Mouse (Mus musculus): ENCODE results near the gene Sipa1l3. TPM values are rescaled to one million over a fixed set of nuclear protein-coding genes. Genes with fewer than 3 reads are reported as not detected.

The Sipa1l3 gene
- polyA plus RNA-seq, 1 experiment, result 6.5 TPM

GRCm38 (mm10) chr7:29385791-29386190 is 132.7 kb downstream of the Sipa1l3 start:
- Histone ChIP-seq H3K4me3 (ENCODE audit: insufficient read depth, low read depth, low read length) (no peak overlapping the region), H3K27ac (replicated peaks; ENCODE audit: low read depth, low read length) (no peak overlapping the region)

GRCm38 (mm10) chr7:29383255-29383654 is 135.2 kb downstream of the Sipa1l3 start:
- Histone ChIP-seq H3K4me1 (ENCODE audit: control insufficient read depth, insufficient read depth, insufficient read length, low read length) (no peaks in the 10 kb centered on the region), H3K27ac (replicated peaks; ENCODE audit: low read depth, low read length) (no peak overlapping the region), H3K4me3 (ENCODE audit: insufficient read depth, low read depth, low read length) (no peak overlapping the region)

More at GRCm38 (mm10) chr7:29385791-29386190, 132.7 kb downstream of the Sipa1l3 start:
- H3K4me1 ChIP-seq (ENCODE audit: control insufficient read depth, insufficient read depth, insufficient read length, low read length), result no peaks in the 10 kb centered on the region

GRCm38 (mm10) chr7:29381466-29382040 is 136.9 kb downstream of the Sipa1l3 start:
- Histone ChIP-seq H3K4me1 (ENCODE audit: control insufficient read depth, insufficient read depth, insufficient read length, low read length) (no peaks in the 10 kb centered on the region), H3K4me3 (ENCODE audit: insufficient read depth, low read depth, low read length) (no peak overlapping the region)

GRCm38 (mm10) chr7:29374054-29374453 is 144.4 kb downstream of the Sipa1l3 start:
- Histone ChIP-seq H3K4me1 (ENCODE audit: control insufficient read depth, insufficient read depth, insufficient read length, low read length) (no peaks in the 10 kb centered on the region), H3K27ac (replicated peaks; ENCODE audit: low read depth, low read length) (no peak overlapping the region), H3K4me3 (ENCODE audit: insufficient read depth, low read depth, low read length) (no peak overlapping the region)

More at GRCm38 (mm10) chr7:29381466-29382040, 136.9 kb downstream of the Sipa1l3 start:
- no peak overlapping the region for H3K27ac ChIP-seq (replicated peaks; ENCODE audit: low read depth, low read length)

- Histone ChIP-seq H3K27ac (replicated peaks; ENCODE audit: low read depth, low read length) (no peak overlapping the region), H3K4me3 (ENCODE audit: insufficient read depth, low read depth, low read length) (no peak overlapping the region), H3K4me1 (ENCODE audit: control insufficient read depth, insufficient read depth, insufficient read length, low read length) (no peaks in the 10 kb centered on the region)
Measured at GRCm38 (mm10) chr7:29372123-29372522, 146.3 kb downstream of the Sipa1l3 start.

GRCm38 (mm10) chr7:29370031-29370430 is 148.4 kb downstream of the Sipa1l3 start:
- Histone ChIP-seq H3K4me1 (ENCODE audit: control insufficient read depth, insufficient read depth, insufficient read length, low read length) (no peaks in the 10 kb centered on the region), H3K27ac (replicated peaks; ENCODE audit: low read depth, low read length) (no peak overlapping the region), H3K4me3 (ENCODE audit: insufficient read depth, low read depth, low read length) (no peak overlapping the region)

- Histone ChIP-seq H3K27ac (replicated peaks; ENCODE audit: low read depth, low read length) (no peak overlapping the region), H3K4me3 (ENCODE audit: insufficient read depth, low read depth, low read length) (no peak overlapping the region), H3K4me1 (ENCODE audit: control insufficient read depth, insufficient read depth, insufficient read length, low read length) (no peaks in the 10 kb centered on the region)
Measured at GRCm38 (mm10) chr7:29368004-29368320, 150.5 kb downstream of the Sipa1l3 start.

- Histone ChIP-seq H3K4me3 (ENCODE audit: insufficient read depth, low read depth, low read length) (no peak overlapping the region), H3K27ac (replicated peaks; ENCODE audit: low read depth, low read length) (no peak overlapping the region), H3K4me1 (ENCODE audit: control insufficient read depth, insufficient read depth, insufficient read length, low read length) (no peaks in the 10 kb centered on the region)
Measured at GRCm38 (mm10) chr7:29367166-29368003, 151.1 kb downstream of the Sipa1l3 start.

- no peaks in the 10 kb centered on the region for H3K4me1 ChIP-seq (ENCODE audit: control insufficient read depth, insufficient read depth, insufficient read length, low read length)
- H3K4me3 ChIP-seq (ENCODE audit: insufficient read depth, low read depth, low read length), result no peak overlapping the region
- no peak overlapping the region for H3K27ac ChIP-seq (replicated peaks; ENCODE audit: low read depth, low read length)
Measured at GRCm38 (mm10) chr7:29364052-29364451, 154.4 kb downstream of the Sipa1l3 start.

- no peak overlapping the region for H3K4me3 ChIP-seq (ENCODE audit: insufficient read depth, low read depth, low read length)
- H3K4me1 ChIP-seq (ENCODE audit: control insufficient read depth, insufficient read depth, insufficient read length, low read length), result no peaks in the 10 kb centered on the region
- H3K27ac ChIP-seq (replicated peaks; ENCODE audit: low read depth, low read length), result no peak overlapping the region
Measured at GRCm38 (mm10) chr7:29361497-29361896, 156.9 kb downstream of the Sipa1l3 start.

- no peak overlapping the region for H3K27ac ChIP-seq (replicated peaks; ENCODE audit: low read depth, low read length)
- H3K4me1 ChIP-seq (ENCODE audit: control insufficient read depth, insufficient read depth, insufficient read length, low read length), result no peaks in the 10 kb centered on the region
- H3K4me3 ChIP-seq (ENCODE audit: insufficient read depth, low read depth, low read length), result no peak overlapping the region
Measured at GRCm38 (mm10) chr7:29355406-29355805, 163.0 kb downstream of the Sipa1l3 start.

GRCm38 (mm10) chr7:29354161-29354560 is 164.3 kb downstream of the Sipa1l3 start:
- no peak overlapping the region for H3K27ac ChIP-seq (replicated peaks; ENCODE audit: low read depth, low read length)
- H3K4me1 ChIP-seq (ENCODE audit: control insufficient read depth, insufficient read depth, insufficient read length, low read length), result no peaks in the 10 kb centered on the region
- H3K4me3 ChIP-seq (ENCODE audit: insufficient read depth, low read depth, low read length), result no peak overlapping the region

- Histone ChIP-seq H3K4me1 (ENCODE audit: control insufficient read depth, insufficient read depth, insufficient read length, low read length) (no peaks in the 10 kb centered on the region; the same call in 1 of the 2 replicates), H3K4me3 (ENCODE audit: insufficient read depth, low read depth, low read length) (no peak overlapping the region), H3K27ac (replicated peaks; ENCODE audit: low read depth, low read length) (no peak overlapping the region)
Measured at GRCm38 (mm10) chr7:29352246-29352645, 166.2 kb downstream of the Sipa1l3 start.

GRCm38 (mm10) chr7:29350489-29350888 is 168.0 kb downstream of the Sipa1l3 start:
- Histone ChIP-seq H3K4me1 (ENCODE audit: control insufficient read depth, insufficient read depth, insufficient read length, low read length) (no peaks in the 10 kb centered on the region; the same call in 1 of the 2 replicates), H3K4me3 (ENCODE audit: insufficient read depth, low read depth, low read length) (no peak overlapping the region), H3K27ac (replicated peaks; ENCODE audit: low read depth, low read length) (no peak overlapping the region)

GRCm38 (mm10) chr7:29346212-29346611 is 172.2 kb downstream of the Sipa1l3 start:
- Histone ChIP-seq H3K4me1 (ENCODE audit: control insufficient read depth, insufficient read depth, insufficient read length, low read length) (no peaks in the 10 kb centered on the region; the same call in 1 of the 2 replicates), H3K4me3 (ENCODE audit: insufficient read depth, low read depth, low read length) (no peak overlapping the region), H3K27ac (replicated peaks; ENCODE audit: low read depth, low read length) (no peak overlapping the region)

- Histone ChIP-seq H3K27ac (replicated peaks; ENCODE audit: low read depth, low read length) (no peak overlapping the region), H3K4me3 (ENCODE audit: insufficient read depth, low read depth, low read length) (no peak overlapping the region), H3K4me1 (ENCODE audit: control insufficient read depth, insufficient read depth, insufficient read length, low read length) (no peaks in the 10 kb centered on the region; the same call in 1 of the 2 replicates)
Measured at GRCm38 (mm10) chr7:29345534-29345933, 172.9 kb downstream of the Sipa1l3 start.
